Mouse (Mus musculus) thymus, adult 2 months (tissue): Measurements from ENCODE around the gene Cgref1.

ENCODE experiments used
- CTCF ChIP-seq: fragments of 200-500 bp; IDR thresholded peaks from 2 replicates; pipeline ENCODE4 v1.5.1; 2012; ENCODE audit warnings: mild to moderate bottlenecking, control low read depth, low read length, moderate library complexity, borderline replicate concordance; ENCODE audit not compliant: control insufficient read depth, poor library complexity, insufficient read depth; ENCODE audit errors: extremely low read depth
- POLR2A ChIP-seq: fragments of 200-500 bp; IDR thresholded peaks from 2 replicates; pipeline ENCODE4 v1.6.1; 2012; ENCODE audit warnings: mild to moderate bottlenecking, low read length, control low read depth, moderate library complexity; ENCODE audit not compliant: control insufficient read depth, poor library complexity, insufficient read depth; ENCODE audit errors: extremely low read depth

GRCm38 (mm10) chr5:30954065-30954464 is 8.7 kb upstream of the Cgref1 start:
- no peak for TF ChIP-seq CTCF
- TF ChIP-seq POLR2A = no peak
